Mouse (Mus musculus) bone marrow, adult 2 months (tissue): ENCODE data around the gene Dennd4c. TPM values are rescaled to one million over a fixed set of nuclear protein-coding genes. Genes with fewer than 3 reads are reported as not detected.

Source experiments
- H3K27ac ChIP-seq: fragments of 200-500 bp; 2 replicates; pipeline ENCODE4 v1.5.1; 2012; ENCODE audit warnings: low read depth, mild to moderate bottlenecking, control low read depth, inconsistent platforms, low read length; ENCODE audit not compliant: control insufficient read depth, poor library complexity, insufficient read depth
- H3K4me1 ChIP-seq: fragments of 200-500 bp; 2 replicates; pipeline ENCODE4 v1.6.1; 2011; ENCODE audit warnings: low read length; ENCODE audit not compliant: control insufficient read depth, insufficient read depth
- H3K4me3 ChIP-seq: fragments of 200-500 bp; replicated peaks from 2 replicates; pipeline ENCODE3; 2011; ENCODE audit warnings: mild to moderate bottlenecking, low read depth, low read length, control low read depth; ENCODE audit not compliant: control insufficient read depth
- CTCF ChIP-seq: fragments of 200-500 bp; IDR thresholded peaks from 2 replicates; pipeline ENCODE4 v1.5.1; 2011; ENCODE audit warnings: low read length, control low read depth; ENCODE audit not compliant: control insufficient read depth, insufficient read depth
- POLR2A ChIP-seq: fragments of 200-500 bp; IDR thresholded peaks from 2 replicates; pipeline ENCODE4 v1.6.1; 2011; ENCODE audit warnings: low read depth, mild to moderate bottlenecking, control low read depth, low read length, borderline replicate concordance; ENCODE audit not compliant: control insufficient read depth
- WGBS: fragments of 180-500 bp; shearing (Covaris S2); methylation state at CpG from one replicate; pipeline ENCODE4 v1.1.7; 2018; 5-methylcytosine and 5-hydroxymethylcytosine counted together
- polyA plus RNA-seq: library from polyadenylated mRNA; stranded (reverse); fragments of >200 nt; gene quantifications from 2 replicates; pipeline ENCODE4 v1.2.4, GENCODE M21; 2011; ENCODE audit warnings: low replicate concordance; ENCODE audit not compliant: missing spikeins, insufficient read depth, insufficient read length

The Dennd4c gene
- polyA plus RNA-seq, 1 experiment: 2.4 TPM

GRCm38 (mm10) chr4:86717176-86717575, 31.2 kb upstream of the Dennd4c start:
- Histone ChIP-seq H3K4me1 (no peaks in the 10 kb centered on the region), H3K4me3 (no peak overlapping the region), H3K27ac (no peak overlapping the region)
- WGBS: 62% methylated on average over 1 of the region's 1 CpGs
- TF ChIP-seq CTCF (no peak), POLR2A (no peak)

DNA sequence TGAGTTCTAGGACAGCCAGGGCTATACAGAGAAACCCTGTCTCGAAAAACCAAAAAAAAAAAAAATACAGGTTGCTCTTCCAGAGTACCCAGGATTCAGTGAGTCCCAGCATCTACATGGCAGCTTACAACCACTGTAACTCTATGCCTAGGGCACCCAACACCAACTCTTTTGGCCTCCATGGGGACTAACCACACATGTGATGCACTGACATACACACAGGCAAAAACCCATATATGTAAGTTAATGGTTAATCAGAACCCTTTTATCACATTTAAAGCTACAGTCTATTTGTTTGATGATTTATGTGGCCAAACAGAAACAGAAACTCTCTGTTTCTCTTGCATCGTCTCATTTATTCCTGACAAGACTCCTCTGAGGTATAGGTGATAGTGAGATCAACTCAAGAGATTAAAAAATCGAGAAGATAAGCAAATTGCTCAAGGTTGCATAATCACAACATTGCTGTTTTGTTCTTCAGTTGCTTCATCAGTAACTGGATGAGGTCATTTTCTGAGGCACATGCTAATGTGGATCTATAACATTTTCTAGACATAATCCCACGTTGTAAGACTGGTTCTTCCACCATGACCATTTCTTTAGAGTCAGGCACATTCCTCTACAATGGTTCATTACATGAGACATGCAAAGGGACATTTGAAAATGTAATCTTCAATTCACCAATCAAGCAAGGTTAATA, 29.3 kb upstream of the Dennd4c start:
- 53% methylated on average over 4 of the region's 4 CpGs for WGBS
- no peak overlapping the region for H3K4me3 ChIP-seq
- H3K4me1 ChIP-seq: no peaks in the 10 kb centered on the region
- H3K27ac ChIP-seq: no peak overlapping the region
- no peak for TF ChIP-seq CTCF
- TF ChIP-seq POLR2A: no peak

- no peaks in the 10 kb centered on the region for H3K4me1 ChIP-seq
- no peak overlapping the region for H3K4me3 ChIP-seq
- no peak overlapping the region for H3K27ac ChIP-seq
- 65% methylated on average over 8 of the region's 8 CpGs for WGBS
- TF ChIP-seq POLR2A (no peak), CTCF (no peak)
Observed at GRCm38 (mm10) chr4:86721856-86722358, 26.4 kb upstream of the Dennd4c start.

DNA sequence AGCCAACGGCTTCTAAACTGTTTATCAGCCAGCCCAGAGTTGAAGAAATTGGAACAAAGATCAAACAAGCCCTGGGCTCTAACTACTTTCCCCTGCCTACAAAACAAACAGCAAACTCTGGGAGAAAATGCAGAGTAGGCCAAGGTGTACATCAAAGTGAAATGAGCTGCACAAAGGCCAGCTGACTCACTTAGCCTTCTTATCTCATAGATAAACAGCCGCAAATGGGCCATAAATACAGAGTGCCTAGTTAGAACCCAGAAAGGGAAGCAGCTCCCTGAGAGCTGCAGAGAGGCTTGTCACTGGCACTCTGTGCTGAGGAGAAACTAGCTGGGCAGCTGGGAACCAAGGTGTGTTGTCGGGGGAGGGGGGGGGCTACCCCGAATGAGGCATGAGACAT, 23.2 kb upstream of the Dennd4c start:
- TF ChIP-seq CTCF (no peak), POLR2A (no peak)
- Histone ChIP-seq H3K27ac (no peak overlapping the region), H3K4me3 (no peak overlapping the region), H3K4me1 (no peaks in the 10 kb centered on the region)
- WGBS: 30% methylated on average over 4 of the region's 4 CpGs

DNA sequence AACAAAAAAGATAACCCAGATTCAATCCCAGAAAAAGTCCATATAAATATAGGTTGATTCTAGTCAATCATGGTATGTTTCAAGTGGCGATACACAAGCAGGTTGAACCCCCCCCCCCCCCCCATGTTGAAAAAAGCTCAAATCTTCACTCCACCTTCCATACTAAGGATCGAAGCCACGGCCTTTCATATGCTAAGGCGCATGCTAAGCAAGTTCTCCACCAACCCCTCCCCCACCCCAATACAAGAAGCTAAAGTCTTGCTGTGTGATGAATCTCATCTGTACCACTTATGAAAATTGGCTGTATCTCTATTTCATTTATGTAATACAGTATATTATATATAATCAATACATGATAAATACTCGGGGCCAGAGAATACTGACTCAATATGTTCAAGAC, 22.2 kb upstream of the Dennd4c start:
- Histone ChIP-seq H3K4me3 (no peak overlapping the region), H3K27ac (no peak overlapping the region), H3K4me1 (no peaks in the 10 kb centered on the region)
- TF ChIP-seq CTCF (no peak), POLR2A (no peak)
- 83% methylated on average over 5 of the region's 5 CpGs for WGBS

GRCm38 (mm10) chr4:86729829-86730228, 18.5 kb upstream of the Dennd4c start:
- H3K27ac ChIP-seq: no peak overlapping the region
- TF ChIP-seq CTCF: no peak
- no peak for TF ChIP-seq POLR2A
- no peak overlapping the region for H3K4me3 ChIP-seq
- no peaks in the 10 kb centered on the region for H3K4me1 ChIP-seq
- WGBS: 80% methylated on average over 6 of the region's 6 CpGs

- Histone ChIP-seq H3K4me1 (no peaks in the 10 kb centered on the region), H3K27ac (no peak overlapping the region), H3K4me3 (no peak overlapping the region)
- TF ChIP-seq CTCF: no peak
- TF ChIP-seq POLR2A: no peak
- WGBS: 86% methylated on average over 19 of the region's 19 CpGs
Observed at GRCm38 (mm10) chr4:86734088-86734841, 14.1 kb upstream of the Dennd4c start.

- 55% methylated on average over 5 of the region's 5 CpGs for WGBS
- Histone ChIP-seq H3K27ac (no peak overlapping the region), H3K4me1 (no peaks in the 10 kb centered on the region), H3K4me3 (no peak overlapping the region)
- TF ChIP-seq POLR2A (no peak), CTCF (no peak)
Observed at GRCm38 (mm10) chr4:86739308-86739993, 8.9 kb upstream of the Dennd4c start.
